Mouse (Mus musculus) lung, postnatal 0 days (tissue): ENCODE data around the gene Nlgn2. TPM values are rescaled to one million over a fixed set of nuclear protein-coding genes. Genes with fewer than 3 reads are reported as not detected.

Experiments used
- ATAC-seq: fragments of 200-750 bp; cut with Nextera tagmentation; 2 replicates; pipeline ENCODE4 v1.8.0; 2017; ENCODE audit warnings: moderate library complexity
- DNase-seq: peaks from one replicate; pipeline ENCODE4 v3.0.0-alpha.2; 2016; ENCODE audit warnings: low spot score
- H3K27ac ChIP-seq: fragments of 300-500 bp; sonication (generic); 2 replicates; pipeline ENCODE4 v1.5.1; 2014; ENCODE audit warnings: antibody characterized with exemption, mild to moderate bottlenecking, low read length, mixed read lengths
- H3K27me3 ChIP-seq: fragments of 300-500 bp; sonication (generic); replicated peaks from 2 replicates; pipeline ENCODE4 v1.6.1; 2014; ENCODE audit warnings: low read length, mixed read lengths; ENCODE audit not compliant: insufficient read depth
- H3K36me3 ChIP-seq: fragments of 300-500 bp; sonication (generic); 2 replicates; pipeline ENCODE4 v1.6.1; 2014; ENCODE audit warnings: low read length, mixed read lengths; ENCODE audit not compliant: insufficient read depth
- H3K4me1 ChIP-seq: fragments of 300-500 bp; sonication (generic); 2 replicates; pipeline ENCODE4 v1.6.1; 2014; ENCODE audit warnings: antibody characterized with exemption, low read depth, low read length, mixed read lengths; ENCODE audit not compliant: insufficient read depth
- H3K4me2 ChIP-seq: fragments of 300-500 bp; sonication (generic); replicated peaks from 2 replicates; pipeline ENCODE4 v1.6.1; 2014; ENCODE audit warnings: low read depth, mild to moderate bottlenecking, low read length, moderate library complexity, mixed read lengths
- H3K4me3 ChIP-seq: fragments of 300-500 bp; sonication (generic); 2 replicates; pipeline ENCODE4 v1.5.1; 2014; ENCODE audit warnings: low read depth, low read length
- H3K9ac ChIP-seq: fragments of 300-500 bp; sonication (generic); replicated peaks from 2 replicates; pipeline ENCODE4 v1.6.1; 2014; ENCODE audit warnings: low read depth, mild to moderate bottlenecking
- H3K9me3 ChIP-seq: fragments of 300-500 bp; sonication (generic); 2 replicates; pipeline ENCODE4 v1.6.1; 2016; ENCODE audit warnings: low read length, mixed read lengths
- CTCF ChIP-seq: IDR thresholded peaks from 2 replicates; pipeline ENCODE4 v1.5.1; 2016; ENCODE audit warnings: antibody characterized with exemption, mild to moderate bottlenecking
- EP300 ChIP-seq: IDR thresholded peaks from 2 replicates; pipeline ENCODE4 v1.6.1; 2016; ENCODE audit warnings: antibody characterized with exemption, mild to moderate bottlenecking, control low read depth
- WGBS: fragments of 180-500 bp; shearing (Covaris S2); extraction: QIAGEN DNeasy Blood & Tissue Kit; methylation state at CpG from one replicate; pipeline ENCODE4 v1.1.7; 2014; 5-methylcytosine and 5-hydroxymethylcytosine counted together
- polyA plus RNA-seq: library from polyadenylated mRNA; unstranded; fragments of >200 nt; fragmentation: Nextera tagmentation; extraction: Ambion mirVana; gene quantifications from 2 replicates; pipeline ENCODE4 v1.2.1, GENCODE M21; 2015

The Nlgn2 gene
- polyA plus RNA-seq, 1 experiment from 2014 or later, result 2.9 TPM

- Histone ChIP-seq H3K4me1 (peaks cover 13% of the 10 kb centered on the region), H3K27me3 (no peaks in the 10 kb centered on the region), H3K27ac (peak within 1 kb of the TSS; percentile 33; the same call in 1 of the 2 replicates), H3K9ac (no peak within 1 kb of the TSS), H3K36me3 (no peaks in the 10 kb centered on the region), H3K9me3 (no peaks in the 10 kb centered on the region), H3K4me3 (no peak within 1 kb of the TSS), H3K4me2 (peak within 1 kb of the TSS; percentile 75)
- no peak for TF ChIP-seq EP300
- no peak for TF ChIP-seq CTCF
- WGBS, result 82% methylated on average over 11 of the region's 11 CpGs
- ATAC-seq (no peak), DNase-seq (no peak)
Observed at GRCm38 (mm10) chr11:69877878-69878277, 40.3 kb upstream of the Nlgn2 start, which contains the start of gene Tmem95. Gene Tmem95 (minus strand): TSS chr11:69878018.

- Histone ChIP-seq H3K9ac (no peak overlapping the region), H3K4me3 (no peak overlapping the region), H3K9me3 (no peaks in the 10 kb centered on the region), H3K4me1 (peaks cover 13% of the 10 kb centered on the region), H3K27me3 (no peaks in the 10 kb centered on the region), H3K27ac (peak overlapping the region; percentile 33), H3K4me2 (peak overlapping the region; percentile 34), H3K36me3 (no peaks in the 10 kb centered on the region)
- WGBS, result 2% methylated on average over 12 of the region's 12 CpGs
- TF ChIP-seq EP300 (no peak), CTCF (peak; percentile 95)
- ATAC-seq, result peak; percentile 31
- DNase-seq, result peak; percentile 95
Observed at GRCm38 (mm10) chr11:69876867-69877266, 39.3 kb upstream of the Nlgn2 start.

- peak overlapping the region; percentile 33 for H3K27ac ChIP-seq
- no peaks in the 10 kb centered on the region for H3K9me3 ChIP-seq
- no peaks in the 10 kb centered on the region for H3K27me3 ChIP-seq
- peak; percentile 44 for TF ChIP-seq CTCF
- TF ChIP-seq EP300, result peak; percentile 58; the same call in 1 of the 2 replicates
- 12% methylated on average over 7 of the region's 7 CpGs for WGBS
- DNase-seq (peak; percentile 90), ATAC-seq (peak; percentile 43)
- H3K9ac ChIP-seq, result no peak overlapping the region
- H3K4me2 ChIP-seq, result no peak overlapping the region; the same call in 1 of the 2 replicates
- H3K4me3 ChIP-seq, result no peak overlapping the region
- H3K4me1 ChIP-seq, result peaks cover 13% of the 10 kb centered on the region
- no peaks in the 10 kb centered on the region for H3K36me3 ChIP-seq
Observed at GRCm38 (mm10) chr11:69876186-69876585, 38.6 kb upstream of the Nlgn2 start.

GRCm38 (mm10) chr11:69872451-69872850 lies 34.9 kb upstream of the Nlgn2 start:
- H3K4me3 ChIP-seq, result no peak overlapping the region
- TF ChIP-seq EP300, result no peak
- peaks cover 7% of the 10 kb centered on the region; the same call in 1 of the 2 replicates for H3K4me1 ChIP-seq
- ATAC-seq, result no peak
- no peaks in the 10 kb centered on the region for H3K9me3 ChIP-seq
- no peaks in the 10 kb centered on the region for H3K27me3 ChIP-seq
- no peaks in the 10 kb centered on the region for H3K36me3 ChIP-seq
- no peak overlapping the region for H3K9ac ChIP-seq
- H3K4me2 ChIP-seq, result no peak overlapping the region
- DNase-seq, result no peak
- 82% methylated on average over 4 of the region's 4 CpGs for WGBS
- H3K27ac ChIP-seq, result no peak overlapping the region

GRCm38 (mm10) chr11:69871822-69872221 lies 34.2 kb upstream of the Nlgn2 start:
- DNase-seq (no peak), ATAC-seq (no peak)
- Histone ChIP-seq H3K4me2 (no peak overlapping the region), H3K9me3 (no peaks in the 10 kb centered on the region), H3K36me3 (no peaks in the 10 kb centered on the region), H3K4me3 (no peak overlapping the region), H3K27ac (no peak overlapping the region), H3K9ac (no peak overlapping the region), H3K27me3 (no peaks in the 10 kb centered on the region), H3K4me1 (peaks cover 7% of the 10 kb centered on the region; the same call in 1 of the 2 replicates)
- TF ChIP-seq CTCF (no peak), EP300 (no peak)
- WGBS, result 86% methylated on average over 7 of the region's 7 CpGs

GRCm38 (mm10) chr11:69870289-69871069 lies 32.9 kb upstream of the Nlgn2 start:
- H3K4me1 ChIP-seq, result peaks cover under 1% of the 10 kb centered on the region; the same call in 1 of the 2 replicates
- TF ChIP-seq CTCF, result no peak
- no peak for TF ChIP-seq EP300

More at GRCm38 (mm10) chr11:69870289-69871069, 32.9 kb upstream of the Nlgn2 start:
- no peak overlapping the region for H3K4me2 ChIP-seq
- no peaks in the 10 kb centered on the region for H3K27me3 ChIP-seq
- DNase-seq (no peak), ATAC-seq (no peak)
- WGBS, result 94% methylated on average over 2 of the region's 2 CpGs
- no peak overlapping the region for H3K4me3 ChIP-seq
- H3K9ac ChIP-seq, result no peak overlapping the region
- H3K9me3 ChIP-seq, result no peaks in the 10 kb centered on the region
- H3K27ac ChIP-seq, result no peak overlapping the region
- H3K36me3 ChIP-seq, result no peaks in the 10 kb centered on the region
